Mouse (Mus musculus): ENCODE data around the gene Slc12a3.

- TF ChIP-seq CTCF (IDR thresholded peaks at IDR 0.05; ENCODE audit: borderline replicate concordance, insufficient read depth, low read depth, low read length) (no peak), POLR2A (IDR thresholded peaks at IDR 0.05; ENCODE audit: borderline replicate concordance, insufficient read depth, low read length) (no peak)
Measured at GRCm38 (mm10) chr8:94361774-94362431, 32.9 kb downstream of the Slc12a3 start.

Data from cerebellum, adult 2 months (tissue).